Mouse (Mus musculus) forebrain, postnatal 0 days (tissue): ENCODE measurements at regions not wholly inside any gene's neighbourhood (a gene's known extent, or its start where the extent isn't known, plus 50 kb on each side); places are given as distances from the start of the nearest gene placed in this dataset.

ENCODE experiments used
- ATAC-seq: fragments of 200-750 bp; cut with Nextera tagmentation; 2 replicates; pipeline ENCODE4 v1.8.0; 2017; ENCODE audit warnings: mild to moderate bottlenecking, moderate library complexity
- DNase-seq: peaks from one replicate; pipeline ENCODE4 v3.0.0-alpha.2; 2015
- H3K27ac ChIP-seq: fragments of 300-500 bp; sonication (generic); 2 replicates; pipeline ENCODE4 v1.5.1; 2014; ENCODE audit warnings: low read depth, mild to moderate bottlenecking, antibody characterized with exemption, low read length, moderate library complexity, mixed read lengths
- H3K27me3 ChIP-seq: fragments of 300-500 bp; sonication (generic); 2 replicates; pipeline ENCODE4 v1.6.1; 2014; ENCODE audit warnings: mild to moderate bottlenecking, low read length, mixed read lengths; ENCODE audit not compliant: insufficient read depth
- H3K36me3 ChIP-seq: fragments of 300-500 bp; sonication (generic); 2 replicates; pipeline ENCODE4 v1.6.1; 2014; ENCODE audit warnings: mild to moderate bottlenecking, moderate library complexity; ENCODE audit not compliant: insufficient read depth
- H3K4me1 ChIP-seq: fragments of 300-500 bp; sonication (generic); 2 replicates; pipeline ENCODE4 v1.6.1; 2014; ENCODE audit warnings: antibody characterized with exemption; ENCODE audit not compliant: insufficient read depth
- H3K4me2 ChIP-seq: fragments of 300-500 bp; sonication (generic); 2 replicates; pipeline ENCODE4 v1.6.1; 2014; ENCODE audit warnings: low read depth, mild to moderate bottlenecking, moderate library complexity
- H3K4me3 ChIP-seq: fragments of 300-500 bp; sonication (generic); 2 replicates; pipeline ENCODE4 v1.5.1; 2014; ENCODE audit warnings: low read depth, low read length, mixed read lengths
- H3K9ac ChIP-seq: fragments of 300-500 bp; sonication (generic); 2 replicates; pipeline ENCODE4 v1.6.1; 2014; ENCODE audit warnings: mild to moderate bottlenecking
- H3K9me3 ChIP-seq: fragments of 300-500 bp; sonication (generic); 2 replicates; pipeline ENCODE4 v1.6.1; 2016; ENCODE audit warnings: low read length
- CTCF ChIP-seq: sonication (generic); IDR thresholded peaks from 2 replicates; pipeline ENCODE4 v1.5.1; 2016; ENCODE audit warnings: antibody characterized with exemption, control low read depth, low read depth
- WGBS: fragments of 180-500 bp; shearing (Covaris S2); extraction: QIAGEN DNeasy Blood & Tissue Kit; methylation state at CpG from one replicate; pipeline ENCODE4 v1.1.7; 2014; 5-methylcytosine and 5-hydroxymethylcytosine counted together

DNA sequence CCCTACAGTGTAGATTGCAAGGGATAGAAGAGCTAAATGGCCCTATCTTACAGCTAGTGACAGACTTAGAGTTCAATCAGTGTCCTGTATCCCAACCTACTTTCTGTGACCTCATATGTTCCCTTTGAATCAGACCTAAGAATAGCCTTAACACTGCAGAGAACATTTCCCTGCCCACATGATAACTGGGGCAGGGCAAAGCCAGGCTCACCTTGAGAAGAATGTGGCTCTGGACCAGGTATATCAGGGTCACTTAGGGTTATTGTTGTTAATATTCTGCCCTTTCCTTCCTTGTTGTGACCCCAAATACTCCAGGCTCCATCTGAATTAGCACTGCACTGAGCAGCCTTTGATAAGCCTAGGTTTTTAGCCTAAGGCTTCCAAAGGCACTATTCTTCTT is 536.8 kb upstream of the Gm9747 start:
- Histone ChIP-seq H3K4me2 (no peak overlapping the region), H3K36me3 (no peaks in the 10 kb centered on the region), H3K9me3 (no peaks in the 10 kb centered on the region), H3K4me1 (no peaks in the 10 kb centered on the region), H3K9ac (no peak overlapping the region), H3K27ac (no peak overlapping the region), H3K4me3 (no peak overlapping the region), H3K27me3 (no peaks in the 10 kb centered on the region)
- no peak for TF ChIP-seq CTCF
- DNase-seq (no peak), ATAC-seq (no peak)

DNA sequence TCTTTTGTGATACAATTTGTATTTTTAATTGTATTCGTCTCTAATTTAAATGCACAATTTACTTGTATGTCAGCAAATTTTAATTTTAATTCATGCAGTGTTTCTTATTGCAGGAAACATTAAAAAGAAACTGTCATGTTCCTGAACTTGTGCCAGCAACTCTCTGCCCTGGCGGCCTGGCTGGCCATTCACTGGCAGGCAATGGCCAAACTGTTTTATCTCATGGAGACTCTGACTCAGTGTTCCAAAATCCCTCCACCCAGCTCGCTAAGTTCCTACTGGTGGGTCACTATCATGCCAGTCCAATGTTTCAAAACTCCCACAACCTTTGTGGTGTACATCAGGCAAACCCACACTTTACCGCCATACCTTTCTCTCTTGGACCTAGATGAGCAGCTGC is 523.7 kb upstream of the Gm9747 start:
- Histone ChIP-seq H3K4me3 (no peak overlapping the region), H3K4me2 (no peak overlapping the region), H3K4me1 (no peaks in the 10 kb centered on the region), H3K36me3 (no peaks in the 10 kb centered on the region), H3K27me3 (no peaks in the 10 kb centered on the region), H3K9ac (no peak overlapping the region), H3K9me3 (no peaks in the 10 kb centered on the region), H3K27ac (no peak overlapping the region)
- ATAC-seq (no peak), DNase-seq (no peak)
- no peak for TF ChIP-seq CTCF
- WGBS, result 80% methylated on average over 4 of the region's 4 CpGs

DNA sequence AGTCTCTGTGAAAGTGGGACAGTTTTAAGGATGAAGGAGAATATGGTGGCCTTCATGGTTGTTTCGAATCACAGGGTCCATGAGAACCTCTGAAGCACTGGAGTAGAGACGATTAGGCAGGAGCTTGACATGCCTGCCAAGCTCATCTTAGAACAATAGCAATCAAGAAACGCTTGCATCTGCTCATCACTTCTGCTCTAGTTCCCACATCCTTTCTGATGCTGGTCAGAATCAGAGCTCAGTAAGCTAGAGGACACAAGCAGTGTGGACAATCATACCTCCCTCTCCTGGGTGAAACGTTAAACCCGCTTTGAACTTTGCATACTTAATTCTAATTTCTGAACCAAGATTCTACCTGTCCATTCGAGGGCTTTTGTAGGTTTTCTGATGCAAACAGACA is 515.8 kb upstream of the Gm9747 start:
- H3K4me2 ChIP-seq, result no peak overlapping the region
- no peaks in the 10 kb centered on the region for H3K4me1 ChIP-seq
- no peak for DNase-seq
- 79% methylated on average over 6 of the region's 6 CpGs for WGBS
- H3K36me3 ChIP-seq, result no peaks in the 10 kb centered on the region
- no peak overlapping the region for H3K9ac ChIP-seq
- no peak for TF ChIP-seq CTCF
- H3K9me3 ChIP-seq, result no peaks in the 10 kb centered on the region
- H3K27ac ChIP-seq, result no peak overlapping the region
- no peak for ATAC-seq
- H3K27me3 ChIP-seq, result no peaks in the 10 kb centered on the region
- no peak overlapping the region for H3K4me3 ChIP-seq

DNA sequence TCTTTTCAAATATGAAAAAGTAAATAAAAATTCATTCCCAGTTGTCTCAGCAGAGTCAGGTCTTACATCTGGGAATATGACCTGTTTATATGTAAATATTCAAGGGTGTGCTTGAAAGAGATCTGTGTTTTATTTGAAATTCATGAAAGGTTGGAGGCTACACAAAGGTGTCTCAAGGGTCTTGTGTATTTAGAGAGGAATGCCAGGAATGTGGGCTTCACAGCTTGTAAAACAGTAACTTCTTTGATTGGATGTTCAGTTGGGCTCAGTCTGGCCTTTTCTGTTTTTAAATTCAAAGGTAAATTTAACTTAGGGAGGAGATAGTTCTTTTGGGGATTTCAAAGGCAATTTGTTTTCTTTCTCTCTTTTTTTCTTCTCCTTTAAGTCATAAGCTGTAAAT is 514.7 kb upstream of the Gm9747 start:
- DNase-seq (no peak), ATAC-seq (no peak)
- H3K4me1 ChIP-seq, result no peaks in the 10 kb centered on the region
- no peak for TF ChIP-seq CTCF
- H3K36me3 ChIP-seq, result no peaks in the 10 kb centered on the region
- no peaks in the 10 kb centered on the region for H3K9me3 ChIP-seq
- H3K27me3 ChIP-seq, result no peaks in the 10 kb centered on the region
- no peak overlapping the region for H3K4me3 ChIP-seq
- no peak overlapping the region for H3K4me2 ChIP-seq
- no peak overlapping the region for H3K27ac ChIP-seq
- no peak overlapping the region for H3K9ac ChIP-seq

DNA sequence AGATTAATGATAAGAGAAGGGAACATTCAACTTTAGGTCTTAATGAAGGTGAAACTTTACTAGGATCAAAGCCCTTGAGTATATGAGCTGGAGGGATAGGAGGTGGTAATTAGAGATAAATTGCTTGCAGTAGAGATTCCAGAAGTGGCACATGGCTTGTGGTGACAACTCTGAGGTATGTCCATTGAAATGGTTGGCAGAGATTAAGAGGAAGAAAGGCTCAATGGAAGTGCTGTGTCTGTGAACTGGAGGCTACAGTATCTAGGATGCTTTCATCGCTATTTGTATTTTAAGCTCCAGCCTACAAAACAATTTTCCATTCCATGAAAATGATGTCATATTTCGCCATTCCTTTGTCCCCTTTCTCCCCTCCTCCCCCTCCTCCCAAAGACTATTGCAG is 508.1 kb upstream of the Gm9747 start:
- no peaks in the 10 kb centered on the region for H3K27me3 ChIP-seq
- no peaks in the 10 kb centered on the region for H3K4me1 ChIP-seq
- H3K9me3 ChIP-seq, result no peaks in the 10 kb centered on the region
- H3K27ac ChIP-seq, result no peak overlapping the region
- H3K9ac ChIP-seq, result no peak overlapping the region
- no peak for TF ChIP-seq CTCF
- ATAC-seq (no peak), DNase-seq (no peak)
- H3K4me2 ChIP-seq, result no peak overlapping the region
- H3K36me3 ChIP-seq, result no peaks in the 10 kb centered on the region
- 88% methylated on average over 2 of the region's 2 CpGs for WGBS
- no peak overlapping the region for H3K4me3 ChIP-seq

DNA sequence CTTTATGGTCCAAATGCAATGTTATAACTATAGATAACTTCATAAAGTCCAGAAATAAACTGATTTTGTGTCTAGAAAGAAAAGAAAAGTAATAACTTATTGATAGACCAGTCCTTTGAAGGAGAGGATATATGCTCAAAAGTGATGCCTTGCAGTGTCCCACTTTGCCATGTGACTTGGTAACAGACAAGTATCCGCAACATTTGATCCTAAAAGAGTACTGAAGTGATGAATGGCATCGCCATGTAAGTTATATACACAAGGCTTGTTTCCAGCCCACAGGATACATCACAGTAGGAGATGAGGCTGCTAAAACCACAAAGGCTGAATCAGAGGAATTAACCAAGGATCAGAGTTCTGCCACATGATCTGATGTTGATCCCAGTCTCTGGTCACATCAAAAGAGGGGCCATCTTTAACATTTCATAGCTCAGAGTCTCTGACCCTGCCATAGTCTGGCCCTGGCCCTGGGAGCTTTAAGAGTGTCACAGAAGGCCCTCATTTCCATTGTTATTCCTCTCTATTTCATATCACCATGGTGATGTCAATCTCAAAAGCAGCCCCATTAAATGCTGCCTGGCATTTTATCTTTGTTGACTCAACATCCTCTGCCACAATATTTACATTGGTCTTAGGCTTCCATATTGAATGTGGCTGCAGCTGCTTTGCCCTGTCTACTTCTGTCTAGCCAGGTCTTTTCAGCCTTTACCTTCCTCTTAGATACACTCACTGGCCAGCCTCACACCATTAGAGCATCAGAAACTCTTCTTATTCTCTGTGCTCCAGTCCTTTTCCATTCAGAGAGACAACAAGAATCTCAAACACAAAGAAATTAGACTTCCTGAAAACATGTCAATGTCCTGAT is 506.4 kb upstream of the Gm9747 start:
- no peak overlapping the region for H3K4me3 ChIP-seq
- DNase-seq, result no peak
- H3K27me3 ChIP-seq, result no peaks in the 10 kb centered on the region
- no peak overlapping the region for H3K9ac ChIP-seq
- no peak for TF ChIP-seq CTCF
- no peak overlapping the region for H3K4me2 ChIP-seq
- 86% methylated on average over 2 of the region's 2 CpGs for WGBS
- H3K36me3 ChIP-seq, result no peaks in the 10 kb centered on the region
- no peak for ATAC-seq
- H3K4me1 ChIP-seq, result no peaks in the 10 kb centered on the region
- no peaks in the 10 kb centered on the region for H3K9me3 ChIP-seq
- no peak overlapping the region for H3K27ac ChIP-seq

DNA sequence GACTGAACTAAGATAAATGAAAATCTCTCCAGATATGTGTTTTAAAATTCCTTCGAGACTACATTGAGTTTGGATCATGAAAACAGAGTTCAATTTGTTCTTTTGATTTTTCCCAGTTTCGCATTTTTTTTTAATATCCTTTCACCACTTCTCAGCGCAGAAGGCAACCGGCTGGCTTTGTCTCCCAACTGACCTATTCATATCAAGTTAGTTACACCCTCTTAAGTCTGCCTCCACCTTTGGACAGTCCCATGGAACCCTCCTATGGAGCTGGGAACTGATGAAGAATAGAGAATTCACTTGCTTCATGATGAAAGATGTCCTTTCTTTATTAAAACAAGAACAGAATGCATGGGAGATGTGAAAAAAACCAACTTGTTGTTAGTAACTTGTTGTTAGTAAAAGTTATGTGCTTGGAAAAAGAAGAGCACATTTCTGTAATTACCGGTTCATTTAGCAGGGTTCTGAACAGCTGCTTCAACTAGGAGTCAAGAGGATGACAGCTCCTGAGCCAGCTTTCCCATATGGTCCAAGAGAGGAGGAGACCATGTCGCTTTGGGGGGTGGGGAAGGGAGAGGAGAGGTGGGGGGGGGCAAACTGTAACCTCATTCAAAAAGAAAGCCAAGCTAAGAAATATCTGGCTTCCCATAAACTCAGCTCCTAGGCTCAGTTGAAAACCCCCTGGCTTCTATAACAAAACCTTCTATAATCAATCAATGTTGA is 495.6 kb upstream of the Gm9747 start:
- 76% methylated on average over 6 of the region's 6 CpGs for WGBS
- H3K4me3 ChIP-seq, result no peak overlapping the region
- H3K9ac ChIP-seq, result no peak overlapping the region
- H3K27me3 ChIP-seq, result no peaks in the 10 kb centered on the region
- H3K4me1 ChIP-seq, result no peaks in the 10 kb centered on the region
- ATAC-seq (no peak), DNase-seq (no peak)
- no peak for TF ChIP-seq CTCF
- no peaks in the 10 kb centered on the region for H3K36me3 ChIP-seq
- no peak overlapping the region for H3K4me2 ChIP-seq
- no peaks in the 10 kb centered on the region for H3K9me3 ChIP-seq
- H3K27ac ChIP-seq, result no peak overlapping the region
